In the genomic region with DNA sequence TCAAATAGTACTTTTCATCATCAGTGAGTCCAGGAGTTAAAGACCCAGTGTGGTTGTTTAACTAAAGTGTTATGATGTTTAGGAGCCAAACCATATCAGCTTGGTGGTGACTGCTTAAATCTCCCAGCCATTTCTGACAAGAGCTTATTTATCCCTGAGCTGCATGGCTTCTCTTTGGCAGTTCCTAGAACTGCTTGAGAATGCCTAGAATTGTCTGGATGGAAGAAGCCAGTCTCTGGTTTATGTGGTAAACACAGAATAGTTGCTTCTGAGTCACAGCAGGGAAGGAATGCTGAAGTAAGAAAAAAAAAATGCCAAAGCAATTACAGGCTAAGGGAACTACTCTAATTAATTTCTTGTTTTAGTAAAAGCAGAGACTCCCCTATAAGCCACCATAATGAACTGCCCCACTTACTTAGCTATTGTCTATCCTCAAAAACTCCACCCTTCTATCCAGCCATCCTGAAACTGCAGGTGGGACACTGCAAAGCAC, we compare ENCODE assay signal across 9 mouse cellular contexts.
"Had no signal": no experiment of that assay in that cellular context is flagged by ENCODE, and none has a peak within 500 bp of the region (broad histone marks: within the 10 kb centered on the region; RNA-seq: fewer than 3 reads in every experiment).

No protein-coding gene starts in this region.

- DNase-seq: kidney, adult 8-10 months; kidney, postnatal 4 days; left cerebral cortex, postnatal 4 days; lung, adult 18-20 months; right cerebral cortex, adult 18-20 months; right cerebral cortex, postnatal 25 days; thymus, postnatal 36 days had no signal

- ATAC-seq: intestine, postnatal 0 days; midbrain, embryonic 13.5 days had no signal
